Mouse (Mus musculus): Measurements from ENCODE around the gene Cox6b1. TPM values are rescaled to one million over a fixed set of nuclear protein-coding genes. Genes with fewer than 3 reads are reported as not detected.

Gene Cox6b1
- polyA plus RNA-seq, 1 experiment from 2014 or later = 961 TPM

GRCm38 (mm10) chr7:30590927-30591604 lies 34.9 kb downstream of the Cox6b1 start:
- Histone ChIP-seq H3K36me3 (ENCODE audit: control insufficient read depth, insufficient read depth, low read length) (peaks cover 10% of the 10 kb centered on the region; the same call in 1 of the 2 replicates), H3K9me3 (ENCODE audit: control insufficient read depth, low read length) (no peaks in the 10 kb centered on the region), H3K4me3 (ENCODE audit: low read length) (no peak overlapping the region), H3K4me2 (replicated peaks; ENCODE audit: low read depth, low read length) (no peak overlapping the region), H3K27me3 (ENCODE audit: control insufficient read depth, insufficient read depth, low read length) (no peaks in the 10 kb centered on the region), H3K4me1 (ENCODE audit: control insufficient read depth, insufficient read depth, low read length) (peaks cover 11% of the 10 kb centered on the region), H3K27ac (ENCODE audit: low read depth, low read length) (no peak overlapping the region), H3K9ac (ENCODE audit: low read depth, low read length) (no peak overlapping the region)
- 91% methylated on average over 9 of the region's 9 CpGs for WGBS
- no peak for ATAC-seq (ENCODE audit: low FRiP score, low TSS enrichment)

GRCm38 (mm10) chr7:30589435-30590301 lies 36.3 kb downstream of the Cox6b1 start:
- H3K4me3 ChIP-seq (ENCODE audit: low read length) = peak overlapping the region; percentile 96
- peaks cover 11% of the 10 kb centered on the region for H3K4me1 ChIP-seq (ENCODE audit: control insufficient read depth, insufficient read depth, low read length)
- peak overlapping the region; percentile 66 for H3K4me2 ChIP-seq (replicated peaks; ENCODE audit: low read depth, low read length)
- 22% methylated on average over 40 of the region's 40 CpGs for WGBS
- no peaks in the 10 kb centered on the region for H3K9me3 ChIP-seq (ENCODE audit: control insufficient read depth, low read length)
- H3K9ac ChIP-seq (ENCODE audit: low read depth, low read length) = peak overlapping the region; percentile 95
- ATAC-seq (ENCODE audit: low FRiP score, low TSS enrichment) = peak; percentile 68
- peak overlapping the region; percentile 89 for H3K27ac ChIP-seq (ENCODE audit: low read depth, low read length)
- H3K36me3 ChIP-seq (ENCODE audit: control insufficient read depth, insufficient read depth, low read length) = peaks cover 23% of the 10 kb centered on the region
- H3K27me3 ChIP-seq (ENCODE audit: control insufficient read depth, insufficient read depth, low read length) = no peaks in the 10 kb centered on the region

GRCm38 (mm10) chr7:30588676-30589434 lies 37.1 kb downstream of the Cox6b1 start, which contains the start of gene Kmt2b:
TSS of gene Kmt2b (minus strand) at chr7:30588726.
- Histone ChIP-seq H3K4me2 (replicated peaks; ENCODE audit: low read depth, low read length) (peak within 1 kb of the TSS; percentile 74), H3K9ac (ENCODE audit: low read depth, low read length) (peak within 1 kb of the TSS; percentile 95), H3K27ac (ENCODE audit: low read depth, low read length) (peak within 1 kb of the TSS; percentile 89), H3K27me3 (ENCODE audit: control insufficient read depth, insufficient read depth, low read length) (no peaks in the 10 kb centered on the region), H3K4me3 (ENCODE audit: low read length) (peak within 1 kb of the TSS; percentile 96), H3K9me3 (ENCODE audit: control insufficient read depth, low read length) (no peaks in the 10 kb centered on the region), H3K4me1 (ENCODE audit: control insufficient read depth, insufficient read depth, low read length) (peaks cover 11% of the 10 kb centered on the region), H3K36me3 (ENCODE audit: control insufficient read depth, insufficient read depth, low read length) (peaks cover 31% of the 10 kb centered on the region)
- peak; percentile 97 for ATAC-seq (ENCODE audit: low FRiP score, low TSS enrichment)
- WGBS = under 1% methylated on average over 54 of the region's 68 CpGs

GRCm38 (mm10) chr7:30587842-30588667 lies 37.9 kb downstream of the Cox6b1 start:
- Histone ChIP-seq H3K4me3 (ENCODE audit: low read length) (peak overlapping the region; percentile 96), H3K4me2 (replicated peaks; ENCODE audit: low read depth, low read length) (peak overlapping the region; percentile 74), H3K9me3 (ENCODE audit: control insufficient read depth, low read length) (no peaks in the 10 kb centered on the region), H3K36me3 (ENCODE audit: control insufficient read depth, insufficient read depth, low read length) (peaks cover 39% of the 10 kb centered on the region), H3K4me1 (ENCODE audit: control insufficient read depth, insufficient read depth, low read length) (peaks cover 11% of the 10 kb centered on the region), H3K9ac (ENCODE audit: low read depth, low read length) (peak overlapping the region; percentile 95), H3K27me3 (ENCODE audit: control insufficient read depth, insufficient read depth, low read length) (no peaks in the 10 kb centered on the region), H3K27ac (ENCODE audit: low read depth, low read length) (peak overlapping the region; percentile 89)
- under 1% methylated on average over 66 of the region's 67 CpGs for WGBS
- peak; percentile 38 for ATAC-seq (ENCODE audit: low FRiP score, low TSS enrichment)

- Histone ChIP-seq H3K27ac (ENCODE audit: low read depth, low read length) (no peak overlapping the region), H3K27me3 (ENCODE audit: control insufficient read depth, insufficient read depth, low read length) (no peaks in the 10 kb centered on the region), H3K36me3 (ENCODE audit: control insufficient read depth, insufficient read depth, low read length) (peaks cover 54% of the 10 kb centered on the region), H3K9ac (ENCODE audit: low read depth, low read length) (no peak overlapping the region), H3K4me2 (replicated peaks; ENCODE audit: low read depth, low read length) (no peak overlapping the region), H3K4me1 (ENCODE audit: control insufficient read depth, insufficient read depth, low read length) (peaks cover 11% of the 10 kb centered on the region), H3K9me3 (ENCODE audit: control insufficient read depth, low read length) (no peaks in the 10 kb centered on the region), H3K4me3 (ENCODE audit: low read length) (peak overlapping the region; percentile 96)
- 89% methylated on average over 26 of the region's 28 CpGs for whole genome bisulfite sequencing
- ATAC-seq (ENCODE audit: low FRiP score, low TSS enrichment) = no peak
Measured at GRCm38 (mm10) chr7:30586455-30587020, 39.4 kb downstream of the Cox6b1 start.

- H3K27me3 ChIP-seq (ENCODE audit: control insufficient read depth, insufficient read depth, low read length) = no peaks in the 10 kb centered on the region
- H3K9me3 ChIP-seq (ENCODE audit: control insufficient read depth, low read length) = no peaks in the 10 kb centered on the region
- H3K4me1 ChIP-seq (ENCODE audit: control insufficient read depth, insufficient read depth, low read length) = peaks cover 11% of the 10 kb centered on the region
- H3K27ac ChIP-seq (ENCODE audit: low read depth, low read length) = no peak overlapping the region
- H3K9ac ChIP-seq (ENCODE audit: low read depth, low read length) = no peak overlapping the region
- H3K4me3 ChIP-seq (ENCODE audit: low read length) = no peak overlapping the region
- no peak overlapping the region for H3K4me2 ChIP-seq (replicated peaks; ENCODE audit: low read depth, low read length)
- peaks cover 66% of the 10 kb centered on the region for H3K36me3 ChIP-seq (ENCODE audit: control insufficient read depth, insufficient read depth, low read length)
- ATAC-seq (ENCODE audit: low FRiP score, low TSS enrichment) = no peak
- WGBS = 97% methylated on average over 7 of the region's 7 CpGs
Measured at GRCm38 (mm10) chr7:30585170-30585569, 40.8 kb downstream of the Cox6b1 start.

- peaks cover 8% of the 10 kb centered on the region for H3K4me1 ChIP-seq (ENCODE audit: control insufficient read depth, insufficient read depth, low read length)
- H3K27me3 ChIP-seq (ENCODE audit: control insufficient read depth, insufficient read depth, low read length) = no peaks in the 10 kb centered on the region
- H3K36me3 ChIP-seq (ENCODE audit: control insufficient read depth, insufficient read depth, low read length) = peaks cover 75% of the 10 kb centered on the region
- ATAC-seq (ENCODE audit: low FRiP score, low TSS enrichment) = no peak
- no peak overlapping the region for H3K27ac ChIP-seq (ENCODE audit: low read depth, low read length)
- no peak overlapping the region for H3K4me3 ChIP-seq (ENCODE audit: low read length)
- no peak overlapping the region for H3K9ac ChIP-seq (ENCODE audit: low read depth, low read length)
- H3K9me3 ChIP-seq (ENCODE audit: control insufficient read depth, low read length) = no peaks in the 10 kb centered on the region
- H3K4me2 ChIP-seq (replicated peaks; ENCODE audit: low read depth, low read length) = no peak overlapping the region
- WGBS = 93% methylated on average over 10 of the region's 10 CpGs
Measured at GRCm38 (mm10) chr7:30584339-30584738, 41.6 kb downstream of the Cox6b1 start.

GRCm38 (mm10) chr7:30581547-30581946 lies 44.4 kb downstream of the Cox6b1 start:
- no peak overlapping the region for H3K4me2 ChIP-seq (replicated peaks; ENCODE audit: low read depth, low read length)
- no peak overlapping the region for H3K4me3 ChIP-seq (ENCODE audit: low read length)
- ATAC-seq (ENCODE audit: low FRiP score, low TSS enrichment) = no peak
- H3K27me3 ChIP-seq (ENCODE audit: control insufficient read depth, insufficient read depth, low read length) = no peaks in the 10 kb centered on the region
- 92% methylated on average over 16 of the region's 16 CpGs for WGBS
- H3K9me3 ChIP-seq (ENCODE audit: control insufficient read depth, low read length) = no peaks in the 10 kb centered on the region
- no peaks in the 10 kb centered on the region for H3K4me1 ChIP-seq (ENCODE audit: control insufficient read depth, insufficient read depth, low read length)
- peaks cover 98% of the 10 kb centered on the region for H3K36me3 ChIP-seq (ENCODE audit: control insufficient read depth, insufficient read depth, low read length)
- H3K27ac ChIP-seq (ENCODE audit: low read depth, low read length) = no peak overlapping the region
- H3K9ac ChIP-seq (ENCODE audit: low read depth, low read length) = no peak overlapping the region
